In genomic region chr2:35993481-35993880, GRCm38 (mm10) we compare ENCODE assay signal across 34 mouse cellular contexts. TPM values are rescaled to one million over a fixed set of nuclear protein-coding genes. Genes with fewer than 3 reads are reported as not detected.
"Had no signal": no experiment of that assay in that cellular context is flagged by ENCODE, and none has a peak within 500 bp of the region (broad histone marks: within the 10 kb centered on the region; RNA-seq: fewer than 3 reads in every experiment).

No protein-coding gene starts in this region.

- H3K36me3 ChIP-seq: heart, embryonic 12.5 days; hindbrain, embryonic 10.5 days; hindbrain, embryonic 12.5 days; intestine, embryonic 15.5 days; limb, embryonic 13.5 days; limb, embryonic 15.5 days; liver, embryonic 12.5 days had no signal

- H3K4me3 ChIP-seq: gastrocnemius, adult 2 months; heart, embryonic 12.5 days; hindbrain, embryonic 10.5 days; hindbrain, embryonic 12.5 days; intestine, embryonic 15.5 days; layer of hippocampus, adult 2 months; limb, embryonic 13.5 days; limb, embryonic 15.5 days; liver, embryonic 12.5 days had no signal

- DNase-seq: gastrocnemius, adult 2 months; gastrocnemius, postnatal 10 days; gastrocnemius, postnatal 25 days; heart, postnatal 36 days; kidney, adult 18-20 months; kidney, adult 8-10 months; kidney, postnatal 10 days; kidney, postnatal 25 days; kidney, postnatal 4 days; layer of hippocampus, adult 9-11 months; layer of hippocampus, postnatal 36 days; left cerebral cortex, postnatal 4 days; lung, adult 18-20 months had no signal

- H3K9me3 ChIP-seq: heart, embryonic 12.5 days; hindbrain, embryonic 10.5 days; hindbrain, embryonic 12.5 days; intestine, embryonic 15.5 days; limb, embryonic 13.5 days; limb, embryonic 15.5 days; liver, embryonic 12.5 days had no signal

- H3K9ac ChIP-seq: heart, embryonic 12.5 days; hindbrain, embryonic 12.5 days; hindbrain, embryonic 14.5 days; intestine, embryonic 15.5 days; limb, embryonic 13.5 days; limb, embryonic 15.5 days; liver, embryonic 12.5 days; liver, embryonic 14.5 days had no signal

- H3K4me1 ChIP-seq: hindbrain, embryonic 10.5 days; hindbrain, embryonic 12.5 days; intestine, embryonic 15.5 days; limb, embryonic 13.5 days; limb, embryonic 15.5 days; liver, embryonic 12.5 days had no signal

- ATAC-seq: hindbrain, embryonic 16.5 days; inflammation-experienced regulatory T-cells, adult 6 months; intestine, embryonic 15.5 days; intestine, postnatal 0 days; liver, embryonic 12.5 days had no signal

- H3K4me2 ChIP-seq: heart, embryonic 12.5 days; hindbrain, embryonic 12.5 days; hindbrain, embryonic 14.5 days; intestine, embryonic 15.5 days; limb, embryonic 13.5 days; limb, embryonic 15.5 days; liver, embryonic 12.5 days had no signal

- H3K27me3 ChIP-seq: intestine, embryonic 15.5 days; limb, embryonic 15.5 days had no signal

- H3K27ac ChIP-seq: hindbrain, embryonic 10.5 days; hindbrain, embryonic 12.5 days; hindbrain, embryonic 14.5 days; intestine, embryonic 15.5 days; layer of hippocampus, adult 2 months; limb, embryonic 13.5 days; limb, embryonic 15.5 days; liver, embryonic 12.5 days; liver, embryonic 14.5 days had no signal

RNA-seq across cellular contexts. Expression of gene Ttll11, which starts 13.8 kb away (rescaled TPM):
- total RNA-seq: granulocyte monocyte progenitor cell, adult 5-6 weeks had no signal
- polyA plus RNA-seq: inflammation-experienced regulatory T-cells, adult 6 months had no signal

RNA-seq across cellular contexts. Expression of gene Morn5, which starts 55.8 kb away (rescaled TPM):
- total RNA-seq: gastrocnemius, adult 2 months; gastrocnemius, postnatal 10 days; gastrocnemius, postnatal 25 days; gastrocnemius, postnatal 4 days; granulocyte monocyte progenitor cell, adult 5-6 weeks; heart, adult 18-20 months; heart, postnatal 36 days; liver, adult 2 months had no signal
- polyA plus RNA-seq: heart, embryonic 12.5 days; heart, embryonic 14.5 days; inflammation-experienced regulatory T-cells, adult 6 months; intestine, postnatal 0 days; kidney, embryonic 14.5 days; limb, embryonic 11.5 days; limb, embryonic 15.5 days; liver, adult 2 months; liver, embryonic 14.5 days; liver, embryonic 16.5 days had no signal
